Mouse (Mus musculus) liver, postnatal 0 days (tissue): ENCODE data around the gene Sox18.

Experiments used
- CTCF ChIP-seq: sonication (generic); IDR thresholded peaks from 2 replicates; pipeline ENCODE4 v1.5.1; 2016; ENCODE audit warnings: antibody characterized with exemption, low read depth
- EP300 ChIP-seq: IDR thresholded peaks from 2 replicates; pipeline ENCODE4 v1.6.1; 2016; ENCODE audit warnings: antibody characterized with exemption, low read depth, mild to moderate bottlenecking

GRCm38 (mm10) chr2:181696801-181697420 lies 25.5 kb upstream of the Sox18 start:
- TF ChIP-seq CTCF (no peak), EP300 (no peak)
